Mouse (Mus musculus): ENCODE measurements around the gene Gm21704.
"Not testable (repeated sequence)": the region's sequence is repeated elsewhere in the genome, so short reads cannot be mapped to it uniquely, and the experiment has no call there.

Gm21704 gene

GRCm38 (mm10) chrY:3410067-3410466, at the start of gene Gm21704, which contains the start of gene Gm21708:
Gene Gm21704 (minus strand): TSS chrY:3410167.
Gene Gm21708 (minus strand): TSS chrY:3410167.
- not testable (repeated sequence) for DNase-seq (ENCODE audit: low read depth, low spot score)

GRCm38 (mm10) chrY:3345229-3345628, 64.7 kb downstream of the Gm21704 start, which contains the start of gene Gm21693:
Gene Gm21693 (minus strand): TSS chrY:3345329.
- DNase-seq (ENCODE audit: low read depth, low spot score) = not testable (repeated sequence)

- not testable (repeated sequence) for DNase-seq (ENCODE audit: low read depth, low spot score)
Measured at GRCm38 (mm10) chrY:3340661-3341060, 69.3 kb downstream of the Gm21704 start.

All from mesoderm, embryonic 11.5 days (tissue).